Mouse (Mus musculus): ENCODE measurements around the gene Myod1.

DNA sequence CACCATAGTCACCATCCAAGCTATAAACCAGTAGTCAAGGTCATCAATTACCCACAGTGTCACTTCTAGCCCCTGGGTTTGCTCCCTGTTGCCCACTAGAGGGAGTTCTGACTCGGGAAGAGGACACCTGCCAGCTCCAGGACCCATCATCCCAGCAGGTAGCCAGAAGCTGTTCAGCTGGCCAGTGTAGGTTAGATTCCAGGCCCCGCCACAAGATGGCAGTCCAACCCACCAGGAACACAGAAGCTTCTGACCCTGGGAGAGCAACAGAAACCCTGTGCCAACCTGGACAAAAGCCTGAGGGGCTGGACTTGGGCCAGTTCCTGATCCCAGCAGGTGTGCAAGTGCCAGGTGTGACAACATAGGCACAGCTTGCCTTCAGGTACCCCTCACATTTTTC lies 16.8 kb downstream of the Myod1 start:
- TF ChIP-seq POLR2A (IDR thresholded peaks at IDR 0.05; ENCODE audit: control insufficient read depth, extremely low read depth, insufficient read depth, low read length, poor library complexity) (no peak), CTCF (IDR thresholded peaks at IDR 0.05; ENCODE audit: borderline replicate concordance, control insufficient read depth, extremely low read depth, insufficient read depth, low read length, poor library complexity) (peak; percentile 82; the same call in 1 of the 2 replicates)
